Mouse (Mus musculus): ENCODE results near the gene Fam57b. TPM values are rescaled to one million over a fixed set of nuclear protein-coding genes. Genes with fewer than 3 reads are reported as not detected.

Gene Fam57b
- polyA plus RNA-seq, 1 experiment from 2014 or later, result 2.5 TPM

DNA sequence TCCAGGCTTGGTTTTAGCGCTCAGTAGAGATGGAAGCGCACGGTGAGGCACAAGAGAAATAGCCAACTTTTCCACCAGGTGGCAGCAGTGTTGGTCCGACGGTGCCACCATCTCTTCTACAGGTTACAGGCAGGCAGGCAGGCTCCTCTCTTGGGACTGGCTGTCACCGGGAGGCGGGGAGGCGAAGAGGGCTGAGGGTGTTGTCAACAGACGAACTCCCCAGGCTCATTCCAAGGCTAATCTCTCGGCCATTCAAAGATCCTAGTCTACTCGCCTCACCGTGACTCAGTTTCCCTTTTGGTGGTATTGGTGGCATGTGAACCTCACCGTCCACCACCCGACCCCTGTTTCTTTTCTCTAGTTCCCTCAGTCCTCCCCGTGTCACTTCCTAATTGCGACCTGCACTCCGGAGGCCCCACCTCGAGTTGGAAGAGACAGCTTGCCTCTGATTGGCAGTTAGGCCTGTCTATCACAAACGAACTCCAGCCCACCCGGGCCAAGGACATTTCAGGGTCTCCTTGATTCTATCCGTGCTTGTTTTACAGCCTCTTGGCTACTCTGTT lies 34.6 kb downstream of the Fam57b start:
- Histone ChIP-seq H3K4me3 (ENCODE audit: low read depth, low read length) (0 out of 2 replicates have a peak overlapping the region, but pooled peaks have one; percentile 9), H3K4me2 (ENCODE audit: low read depth, low read length) (peak overlapping the region; percentile 31), H3K4me1 (ENCODE audit: control insufficient read depth, insufficient read depth, low read length) (no peaks in the 10 kb centered on the region), H3K9ac (replicated peaks; ENCODE audit: low read length) (no peak overlapping the region), H3K9me3 (replicated peaks; ENCODE audit: control insufficient read depth, low read length) (no peaks in the 10 kb centered on the region), H3K27me3 (ENCODE audit: control insufficient read depth, insufficient read depth, low read length) (no peaks in the 10 kb centered on the region), H3K36me3 (replicated peaks; ENCODE audit: control insufficient read depth, insufficient read depth, low read depth, low read length) (no peaks in the 10 kb centered on the region), H3K27ac (replicated peaks; ENCODE audit: low read depth, low read length) (no peak overlapping the region)
- DNase-seq (ENCODE audit: low spot score), result peak; percentile 85
- WGBS, result 1% methylated on average over 21 of the region's 21 CpGs
- ATAC-seq (replicated peaks; ENCODE audit: insufficient number of reproducible peaks, low FRiP score, low TSS enrichment, low read depth), result peak; percentile 67

DNA sequence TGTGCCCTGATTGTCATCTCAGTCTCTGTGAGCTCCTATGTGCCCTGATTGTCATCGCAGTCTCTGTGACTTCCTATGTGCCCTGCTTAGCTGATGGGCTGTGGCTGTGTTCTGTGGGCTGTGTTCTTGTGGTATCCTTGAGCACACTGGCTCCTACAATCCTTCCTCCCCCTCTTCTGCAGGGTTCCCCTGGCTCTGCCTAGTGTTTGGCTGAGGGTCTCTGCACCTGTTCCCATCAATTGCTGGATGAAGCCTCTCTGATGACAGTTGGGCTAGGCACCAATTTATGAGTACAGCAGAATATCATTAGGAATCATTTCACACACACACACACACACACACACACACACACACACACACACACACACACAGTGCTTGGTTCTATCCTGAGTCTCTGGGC lies 35.8 kb downstream of the Fam57b start:
- no peaks in the 10 kb centered on the region for H3K27me3 ChIP-seq (ENCODE audit: control insufficient read depth, insufficient read depth, low read length)
- H3K9ac ChIP-seq (replicated peaks; ENCODE audit: low read length), result no peak overlapping the region
- no peak for ATAC-seq (replicated peaks; ENCODE audit: insufficient number of reproducible peaks, low FRiP score, low TSS enrichment, low read depth)
- no peaks in the 10 kb centered on the region for H3K9me3 ChIP-seq (replicated peaks; ENCODE audit: control insufficient read depth, low read length)
- H3K36me3 ChIP-seq (replicated peaks; ENCODE audit: control insufficient read depth, insufficient read depth, low read depth, low read length), result no peaks in the 10 kb centered on the region
- H3K4me3 ChIP-seq (ENCODE audit: low read depth, low read length), result no peak overlapping the region
- no peak for DNase-seq (ENCODE audit: low spot score)
- 89% methylated on average over 1 of the region's 1 CpGs for WGBS
- H3K4me1 ChIP-seq (ENCODE audit: control insufficient read depth, insufficient read depth, low read length), result no peaks in the 10 kb centered on the region
- no peak overlapping the region for H3K27ac ChIP-seq (replicated peaks; ENCODE audit: low read depth, low read length)
- H3K4me2 ChIP-seq (ENCODE audit: low read depth, low read length), result no peak overlapping the region

DNA sequence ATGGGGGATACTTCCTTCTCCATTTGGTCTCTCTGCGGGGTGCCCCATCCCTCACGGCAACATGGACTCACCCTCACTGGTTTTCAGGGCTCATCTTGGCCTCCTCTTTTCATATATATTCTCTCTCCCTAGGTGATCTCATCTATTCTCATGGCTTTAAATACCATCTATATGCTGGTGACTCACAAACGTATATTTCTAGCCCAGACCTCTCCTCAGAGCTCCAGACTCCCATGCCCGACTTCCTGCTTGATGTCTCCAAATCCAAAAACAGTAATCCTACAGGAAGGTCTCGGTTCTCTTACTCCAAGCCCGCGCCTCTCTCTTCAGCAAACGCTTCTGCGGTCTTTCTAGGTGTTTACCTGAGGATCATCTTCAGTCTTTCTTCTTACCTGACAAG lies 45.8 kb downstream of the Fam57b start:
- Histone ChIP-seq H3K9me3 (replicated peaks; ENCODE audit: control insufficient read depth, low read length) (no peaks in the 10 kb centered on the region), H3K27me3 (ENCODE audit: control insufficient read depth, insufficient read depth, low read length) (peaks cover 5% of the 10 kb centered on the region), H3K27ac (replicated peaks; ENCODE audit: low read depth, low read length) (no peak overlapping the region), H3K4me1 (ENCODE audit: control insufficient read depth, insufficient read depth, low read length) (no peaks in the 10 kb centered on the region; the same call in 1 of the 2 replicates), H3K4me3 (ENCODE audit: low read depth, low read length) (no peak overlapping the region), H3K9ac (replicated peaks; ENCODE audit: low read length) (no peak overlapping the region), H3K36me3 (replicated peaks; ENCODE audit: control insufficient read depth, insufficient read depth, low read depth, low read length) (no peaks in the 10 kb centered on the region), H3K4me2 (ENCODE audit: low read depth, low read length) (no peak overlapping the region)
- 81% methylated on average over 9 of the region's 9 CpGs for WGBS
- DNase-seq (ENCODE audit: low spot score) (no peak), ATAC-seq (replicated peaks; ENCODE audit: insufficient number of reproducible peaks, low FRiP score, low TSS enrichment, low read depth) (no peak)

DNA sequence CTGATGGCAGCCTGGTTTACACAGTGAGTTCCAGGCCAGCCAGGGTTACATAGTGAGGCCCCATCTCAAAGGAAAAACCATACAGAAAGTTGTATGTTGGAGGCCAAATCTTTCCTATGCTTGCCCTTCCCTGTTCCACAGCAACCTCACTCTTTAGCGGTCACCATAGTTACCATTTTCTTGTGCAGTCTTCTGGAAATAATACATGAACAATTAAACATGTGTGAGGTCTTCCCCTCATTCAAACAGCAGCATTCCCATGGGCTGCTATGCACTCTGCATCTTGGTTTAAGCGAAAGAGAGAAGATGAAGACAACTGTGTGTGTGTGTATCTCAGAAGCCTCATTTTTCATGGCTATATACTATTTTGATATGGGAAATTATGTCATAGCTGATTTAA lies 48.0 kb downstream of the Fam57b start:
- no peak for ATAC-seq (replicated peaks; ENCODE audit: insufficient number of reproducible peaks, low FRiP score, low TSS enrichment, low read depth)
- Histone ChIP-seq H3K9ac (replicated peaks; ENCODE audit: low read length) (no peak overlapping the region), H3K4me2 (ENCODE audit: low read depth, low read length) (no peak overlapping the region), H3K36me3 (replicated peaks; ENCODE audit: control insufficient read depth, insufficient read depth, low read depth, low read length) (no peaks in the 10 kb centered on the region), H3K9me3 (replicated peaks; ENCODE audit: control insufficient read depth, low read length) (no peaks in the 10 kb centered on the region), H3K4me3 (ENCODE audit: low read depth, low read length) (no peak overlapping the region), H3K27ac (replicated peaks; ENCODE audit: low read depth, low read length) (no peak overlapping the region), H3K27me3 (ENCODE audit: control insufficient read depth, insufficient read depth, low read length) (peaks cover 24% of the 10 kb centered on the region), H3K4me1 (ENCODE audit: control insufficient read depth, insufficient read depth, low read length) (peaks cover 3% of the 10 kb centered on the region; the same call in 1 of the 2 replicates)
- DNase-seq (ENCODE audit: low spot score), result no peak
- 87% methylated on average over 2 of the region's 2 CpGs for WGBS

DNA sequence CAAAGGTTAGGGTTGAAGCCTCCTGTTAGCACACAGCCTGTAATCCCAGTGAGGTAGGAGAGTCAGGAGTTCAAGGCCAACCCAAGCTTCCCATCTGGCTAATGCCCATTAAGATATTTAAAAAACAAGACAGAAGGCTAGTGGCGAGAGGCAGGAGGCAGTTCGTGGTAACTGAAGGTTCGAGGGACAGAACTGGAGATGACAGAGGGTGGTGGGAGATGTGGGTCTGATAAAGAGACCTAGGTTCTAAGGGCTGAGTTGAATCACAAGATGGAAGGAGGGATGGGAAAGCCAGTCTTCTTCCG lies 49.6 kb downstream of the Fam57b start, which contains the start of gene Doc2a:
Doc2a (plus strand) TSS at position 301 of the 305 bp plus-strand sequence.
- Histone ChIP-seq H3K4me3 (ENCODE audit: low read depth, low read length) (peak within 1 kb of the TSS; percentile 58), H3K4me1 (ENCODE audit: control insufficient read depth, insufficient read depth, low read length) (peaks cover 3% of the 10 kb centered on the region; the same call in 1 of the 2 replicates), H3K27ac (replicated peaks; ENCODE audit: low read depth, low read length) (no peak within 1 kb of the TSS), H3K9me3 (replicated peaks; ENCODE audit: control insufficient read depth, low read length) (no peaks in the 10 kb centered on the region), H3K36me3 (replicated peaks; ENCODE audit: control insufficient read depth, insufficient read depth, low read depth, low read length) (peaks cover 2% of the 10 kb centered on the region; the same call in 1 of the 2 replicates), H3K9ac (replicated peaks; ENCODE audit: low read length) (peak within 1 kb of the TSS; percentile 68), H3K27me3 (ENCODE audit: control insufficient read depth, insufficient read depth, low read length) (peaks cover 24% of the 10 kb centered on the region), H3K4me2 (ENCODE audit: low read depth, low read length) (peak within 1 kb of the TSS; percentile 100)
- no peak for DNase-seq (ENCODE audit: low spot score)
- 21% methylated on average over 4 of the region's 4 CpGs for WGBS
- ATAC-seq (replicated peaks; ENCODE audit: insufficient number of reproducible peaks, low FRiP score, low TSS enrichment, low read depth), result no peak

DNA sequence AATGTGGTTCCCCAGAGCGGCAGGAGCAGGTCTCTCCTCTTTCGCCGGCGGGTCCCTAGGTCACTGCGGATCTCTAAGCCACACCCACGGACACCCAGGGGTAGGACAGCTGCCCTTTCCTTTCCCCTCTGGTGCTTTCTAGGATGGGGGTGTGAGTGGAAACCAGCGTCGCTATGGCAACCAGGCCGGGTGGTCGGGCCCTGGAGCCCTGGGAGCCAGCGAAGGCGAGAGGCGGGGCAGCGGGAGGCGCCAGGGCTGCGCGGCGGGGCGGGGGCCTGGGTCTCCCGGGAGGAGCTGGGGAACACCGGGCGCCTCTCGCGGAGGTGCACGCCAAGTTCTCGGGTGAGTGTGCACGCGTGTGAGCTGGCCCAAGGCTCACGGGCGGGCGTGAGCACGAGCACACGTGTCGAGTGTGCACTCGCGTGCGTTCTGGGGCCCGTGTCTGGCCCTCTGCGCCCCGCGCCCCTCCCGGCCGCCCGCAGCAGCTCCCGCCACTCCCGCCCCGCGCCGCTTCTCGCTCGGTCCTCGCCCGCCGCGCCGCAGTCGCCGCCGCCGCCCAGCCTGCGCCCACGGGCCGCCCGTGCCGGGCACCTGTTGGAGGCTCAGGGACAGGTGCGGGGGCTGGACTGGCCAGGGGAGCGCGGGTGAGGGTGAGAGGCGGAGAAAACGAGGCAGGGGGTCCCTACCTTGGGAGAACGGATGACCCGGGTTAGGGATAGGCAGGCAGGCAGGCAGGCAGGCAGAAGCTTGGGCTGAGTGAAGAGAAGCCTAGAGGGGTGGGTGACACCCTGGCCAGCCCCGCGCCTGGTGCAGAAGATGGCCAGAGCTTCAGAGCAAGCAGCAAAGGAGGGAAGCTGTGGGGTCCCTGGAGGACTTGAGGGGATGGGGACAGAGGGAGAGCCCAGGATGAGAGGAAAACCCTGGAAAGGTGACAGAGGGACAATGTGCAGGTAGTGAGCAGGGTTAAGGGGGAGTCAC lies 50.2 kb downstream of the Fam57b start:
- peaks cover 2% of the 10 kb centered on the region; the same call in 1 of the 2 replicates for H3K36me3 ChIP-seq (replicated peaks; ENCODE audit: control insufficient read depth, insufficient read depth, low read depth, low read length)
- peaks cover 24% of the 10 kb centered on the region for H3K27me3 ChIP-seq (ENCODE audit: control insufficient read depth, insufficient read depth, low read length)
- H3K9me3 ChIP-seq (replicated peaks; ENCODE audit: control insufficient read depth, low read length), result no peaks in the 10 kb centered on the region
- DNase-seq (ENCODE audit: low spot score) (peak; percentile 72), ATAC-seq (replicated peaks; ENCODE audit: insufficient number of reproducible peaks, low FRiP score, low TSS enrichment, low read depth) (peak; percentile 45; the same call in 1 of the 2 replicates)
- H3K4me1 ChIP-seq (ENCODE audit: control insufficient read depth, insufficient read depth, low read length), result peaks cover 3% of the 10 kb centered on the region; the same call in 1 of the 2 replicates
- peak overlapping the region; percentile 100 for H3K4me2 ChIP-seq (ENCODE audit: low read depth, low read length)
- under 1% methylated on average over 68 of the region's 74 CpGs for WGBS
- peak overlapping the region; percentile 58 for H3K4me3 ChIP-seq (ENCODE audit: low read depth, low read length)
- no peak overlapping the region for H3K27ac ChIP-seq (replicated peaks; ENCODE audit: low read depth, low read length)
- peak overlapping the region; percentile 68 for H3K9ac ChIP-seq (replicated peaks; ENCODE audit: low read length)

DNA sequence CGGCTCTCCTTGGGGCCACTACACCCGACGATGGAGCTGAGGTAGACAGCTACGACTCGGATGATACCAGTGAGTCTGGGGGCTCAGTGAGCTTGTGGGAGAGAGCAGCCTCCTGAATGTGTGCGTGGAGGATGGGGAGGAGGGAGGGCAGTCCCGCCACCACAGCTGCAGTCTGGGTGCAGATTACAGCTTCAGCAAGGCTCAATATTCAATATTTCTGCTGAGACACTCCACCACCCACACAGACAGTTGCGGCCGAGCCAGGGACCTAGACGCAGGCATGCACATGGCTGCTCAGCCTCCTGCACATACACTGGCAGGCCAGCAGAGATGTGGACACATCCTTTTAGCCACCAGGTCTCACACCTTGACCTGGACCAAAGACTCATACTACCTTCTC lies 51.3 kb downstream of the Fam57b start:
- 0 out of 2 replicates have a peak, but pooled peaks have one; percentile 12 for ATAC-seq (replicated peaks; ENCODE audit: insufficient number of reproducible peaks, low FRiP score, low TSS enrichment, low read depth)
- H3K27ac ChIP-seq (replicated peaks; ENCODE audit: low read depth, low read length), result no peak overlapping the region
- 28% methylated on average over 10 of the region's 10 CpGs for WGBS

More for the DNA sequence above, 51.3 kb downstream of the Fam57b start:
- Histone ChIP-seq H3K4me3 (ENCODE audit: low read depth, low read length) (peak overlapping the region; percentile 58; the same call in 1 of the 2 replicates), H3K36me3 (replicated peaks; ENCODE audit: control insufficient read depth, insufficient read depth, low read depth, low read length) (peaks cover 2% of the 10 kb centered on the region; the same call in 1 of the 2 replicates), H3K4me2 (ENCODE audit: low read depth, low read length) (peak overlapping the region; percentile 100), H3K27me3 (ENCODE audit: control insufficient read depth, insufficient read depth, low read length) (peaks cover 24% of the 10 kb centered on the region), H3K9me3 (replicated peaks; ENCODE audit: control insufficient read depth, low read length) (no peaks in the 10 kb centered on the region), H3K4me1 (ENCODE audit: control insufficient read depth, insufficient read depth, low read length) (peaks cover 3% of the 10 kb centered on the region; the same call in 1 of the 2 replicates), H3K9ac (replicated peaks; ENCODE audit: low read length) (0 out of 2 replicates have a peak overlapping the region, but pooled peaks have one; percentile 25)
- no peak for DNase-seq (ENCODE audit: low spot score)
